Mouse (Mus musculus): ENCODE measurements at regions not wholly inside any gene's neighbourhood (a gene's known extent, or its start where the extent isn't known, plus 50 kb on each side); places are given as distances from the start of the nearest gene placed in this dataset.

DNA sequence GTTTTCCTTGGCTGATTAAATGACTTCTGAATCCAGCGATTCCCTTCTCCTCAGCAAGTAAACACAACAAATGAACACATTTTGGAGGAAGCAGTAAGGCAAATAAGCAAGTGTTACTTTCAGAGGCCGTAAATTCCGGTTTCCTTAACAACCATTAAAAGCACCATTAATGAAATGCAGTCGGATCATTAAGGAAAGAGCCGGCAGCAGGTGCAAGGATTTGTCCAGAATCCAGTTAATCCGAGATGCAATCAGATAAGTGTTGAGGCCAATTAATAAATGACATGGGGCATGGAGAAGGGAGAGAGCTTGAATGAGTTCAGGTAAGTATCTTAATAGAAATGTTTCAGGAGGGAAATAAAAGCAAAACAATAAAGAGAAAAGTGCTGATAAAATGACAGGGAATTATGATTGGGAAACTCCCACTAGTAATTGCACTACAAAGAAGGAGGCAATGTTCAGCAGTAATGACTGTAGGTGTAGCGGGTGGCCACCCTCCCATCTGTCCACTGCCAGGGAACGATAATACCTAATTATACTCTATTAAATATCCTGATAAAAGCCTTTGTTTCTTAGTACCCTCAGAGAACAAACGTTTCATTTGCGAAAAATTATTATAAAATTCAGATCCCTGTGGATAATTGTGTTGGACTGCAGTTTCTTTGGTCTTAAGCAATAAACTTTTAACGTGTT lies 194.9 kb downstream of the Kcnj2 start:
- ChIA-PET POLR2A (no interaction called here), CTCF (no interaction called here)

DNA sequence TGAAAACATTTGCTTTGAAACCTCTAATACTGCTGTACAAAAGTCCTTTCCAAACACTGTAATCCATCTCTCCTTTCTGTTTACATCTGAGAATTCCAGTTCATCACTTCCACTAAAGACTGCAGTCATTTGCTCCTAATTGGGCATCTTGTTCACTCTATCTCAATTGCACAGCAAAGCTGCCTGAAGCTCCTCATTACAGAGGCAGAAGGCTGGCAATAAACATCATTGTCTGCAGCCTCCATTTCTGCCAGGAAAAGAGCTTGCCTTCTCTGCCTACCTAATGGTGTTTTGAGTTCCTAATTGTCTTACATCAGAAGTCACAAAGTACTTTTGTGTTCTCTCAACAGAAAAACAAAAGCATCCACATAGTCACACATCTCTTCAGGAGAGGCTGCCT lies 207.7 kb downstream of the Kcnj2 start:
- CTCF ChIA-PET = interaction anchor here in 1 of 4 experiments (0.6 kb wide), 1 partner anchor 925 kb away, joined by 10 read pairs; no protein-coding TSS in a partner anchor
- POLR2A ChIA-PET = no interaction called here

DNA sequence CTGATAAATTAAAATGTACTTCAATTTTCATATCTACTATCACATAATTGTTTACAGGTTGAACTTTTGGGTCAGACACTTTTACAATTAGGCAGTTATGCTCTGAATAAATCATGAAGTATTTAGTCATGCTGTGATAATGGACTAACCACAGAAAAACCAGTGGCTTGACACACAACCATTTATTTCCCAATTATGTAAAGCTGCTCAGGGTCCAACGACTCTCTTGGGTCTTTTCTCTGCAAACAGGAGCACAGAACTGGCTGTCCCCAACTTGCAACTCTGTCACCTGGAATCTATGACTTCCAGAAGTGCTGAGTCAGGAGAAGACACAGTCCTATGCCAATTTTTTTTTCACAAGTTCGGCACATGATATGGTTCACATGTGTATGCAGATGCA lies 214.8 kb downstream of the Kcnj2 start:
- CTCF ChIA-PET = no interaction called here
- POLR2A ChIA-PET = no interaction called here

DNA sequence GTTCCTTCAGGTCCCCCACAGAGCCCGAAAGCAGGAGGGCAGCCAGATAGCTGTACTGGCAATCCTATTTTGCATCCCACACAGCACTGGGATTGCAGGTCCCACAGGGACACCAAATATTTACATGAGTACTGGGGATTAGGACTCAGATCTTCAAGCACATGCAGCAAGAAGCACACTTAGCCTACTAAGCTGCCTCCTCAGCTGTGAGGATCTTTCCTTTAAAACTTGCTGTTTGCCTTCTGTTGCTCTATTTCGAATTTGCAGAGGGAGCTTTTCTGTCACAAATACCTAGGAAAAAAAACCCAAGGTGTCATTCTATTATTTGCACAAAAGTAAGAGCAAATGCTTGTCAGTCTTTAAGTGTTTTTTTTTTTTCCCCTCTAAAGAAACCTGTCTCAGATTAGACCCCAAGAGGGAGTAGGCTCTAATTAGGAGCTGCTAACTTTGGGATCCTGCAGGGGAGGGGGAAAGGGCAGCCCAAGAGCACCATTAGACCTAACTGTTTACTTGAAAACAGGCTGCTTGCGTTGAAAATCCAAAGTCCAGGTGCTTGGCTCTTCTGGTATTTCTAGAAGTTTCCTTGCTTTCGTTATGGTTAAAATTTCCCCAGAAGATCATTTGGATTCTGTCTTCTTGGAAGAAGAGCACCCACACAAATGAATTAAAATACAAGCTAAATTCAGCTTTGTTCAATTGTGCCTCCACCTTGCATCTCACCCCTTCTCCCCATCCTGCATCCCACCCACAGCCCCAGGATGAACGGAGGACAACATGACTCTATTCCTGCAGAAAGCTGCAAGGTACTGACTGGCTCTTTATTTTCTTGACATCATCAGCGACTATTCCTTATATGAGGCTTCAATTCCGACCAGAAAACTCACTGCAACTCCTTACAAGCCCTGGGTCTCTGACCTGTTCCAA lies 215.5 kb downstream of the Kcnj2 start:
- CTCF ChIA-PET = no interaction called here
- POLR2A ChIA-PET = interaction anchor here in 1 of 4 experiments (0.6 kb wide), 1 partner anchor 778 kb away, joined by 3 read pairs; no protein-coding TSS in a partner anchor

DNA sequence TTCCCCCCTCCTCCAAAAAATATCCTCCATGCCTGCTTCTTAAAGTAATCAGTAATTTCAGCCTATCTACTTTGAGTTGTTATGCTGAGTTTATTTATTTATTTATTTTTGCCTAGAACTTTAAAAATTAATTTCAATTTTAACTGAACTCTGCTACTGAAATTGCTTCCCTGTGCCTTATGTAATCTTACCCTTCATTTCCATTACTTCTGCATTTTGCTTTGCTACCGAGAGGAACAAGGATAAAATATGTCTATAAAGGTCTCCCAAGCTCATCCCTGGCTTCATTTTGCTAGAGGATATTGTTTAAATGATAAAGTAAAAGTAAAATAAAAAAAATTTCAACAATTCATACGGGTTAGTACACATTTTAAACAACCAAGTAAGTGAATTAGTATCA lies 216.3 kb downstream of the Kcnj2 start:
- ChIA-PET POLR2A (no interaction called here), CTCF (no interaction called here)

DNA sequence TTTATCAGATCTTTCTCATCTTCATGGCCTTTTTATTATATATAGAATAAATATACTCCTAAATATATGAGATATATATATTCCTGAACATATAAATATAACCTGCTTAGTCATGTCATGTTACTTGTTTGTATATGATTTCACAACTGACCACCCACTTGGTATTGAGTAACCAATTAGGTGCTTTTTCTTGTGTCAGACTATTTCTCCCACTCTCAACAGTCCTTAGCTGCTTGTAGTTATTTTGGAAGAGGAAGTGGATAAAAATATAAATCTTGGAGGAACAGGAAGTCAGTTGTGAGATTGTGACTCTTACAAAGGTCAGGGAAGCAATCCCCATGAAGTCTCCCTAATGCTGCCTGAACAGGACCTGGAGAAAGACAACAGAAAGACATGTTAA lies 224.6 kb downstream of the Kcnj2 start:
- ChIA-PET POLR2A (no interaction called here), CTCF (no interaction called here)

DNA sequence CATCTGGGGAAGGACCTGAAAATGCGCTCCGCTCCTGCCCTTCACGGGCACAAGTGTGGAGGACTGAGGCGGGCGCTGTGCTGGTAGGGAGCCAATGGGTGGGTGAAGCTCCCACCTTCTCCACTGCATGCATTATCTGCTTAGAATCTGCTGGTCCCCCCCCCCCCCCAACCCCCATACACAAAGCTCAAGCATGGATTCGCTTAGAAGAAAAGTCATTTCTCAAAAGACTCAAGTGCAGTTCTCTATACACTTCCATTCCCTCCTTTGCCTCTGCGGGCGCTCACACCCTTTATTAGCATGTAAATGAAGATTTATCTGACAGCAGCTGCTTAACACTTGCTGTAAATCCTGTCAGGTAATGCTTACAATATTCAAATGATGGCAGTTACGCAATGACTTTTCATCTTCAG lies 230.4 kb downstream of the Kcnj2 start:
- ChIA-PET POLR2A (no interaction called here), CTCF (interaction anchor here in 1 of 4 experiments (0.5 kb wide), 1 partner anchor 229 kb away, joined by 3 read pairs; no protein-coding TSS in a partner anchor)

DNA sequence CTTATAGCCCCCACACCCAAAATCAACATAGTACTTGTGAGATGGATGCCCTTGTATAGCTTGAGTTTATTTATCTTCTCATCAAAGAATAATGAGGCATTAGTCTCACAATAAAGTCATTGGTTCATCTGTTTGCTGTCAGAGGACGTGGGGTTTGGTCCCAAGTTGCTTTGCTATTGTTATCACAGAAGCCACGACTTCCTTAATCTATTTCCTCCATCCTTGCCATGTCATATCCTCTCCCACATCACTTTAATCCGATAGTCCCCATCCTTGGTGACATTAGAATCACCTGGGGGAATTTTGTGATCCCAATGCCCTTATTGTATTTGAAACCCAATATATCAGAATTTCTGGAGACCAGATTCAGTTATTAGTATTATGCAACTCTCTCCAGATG lies 246.8 kb downstream of the Kcnj2 start:
- ChIA-PET CTCF (no interaction called here), POLR2A (no interaction called here)

DNA sequence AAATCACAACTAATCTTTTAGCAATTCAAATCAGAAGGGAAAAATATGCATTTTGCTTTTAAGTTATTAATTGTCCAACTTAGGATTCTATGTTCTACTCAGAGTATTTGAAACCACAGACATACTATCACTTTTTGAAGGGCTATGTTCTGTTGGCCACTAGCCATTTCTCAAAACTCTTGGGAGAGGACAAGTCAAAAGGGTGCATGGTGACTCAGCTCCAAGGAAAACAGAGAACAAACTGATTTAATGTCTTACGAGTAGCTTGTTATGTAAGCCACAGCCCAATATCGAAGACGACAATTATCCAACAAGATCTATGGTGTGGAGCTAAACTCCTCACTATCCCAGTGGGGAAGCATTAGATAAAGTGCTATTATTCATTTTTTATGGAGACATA lies 247.6 kb downstream of the Kcnj2 start:
- CTCF ChIA-PET = no interaction called here
- POLR2A ChIA-PET = interaction anchor here in 1 of 4 experiments (0.6 kb wide), 1 partner anchor 128 kb away, joined by 4 read pairs; no protein-coding TSS in a partner anchor

DNA sequence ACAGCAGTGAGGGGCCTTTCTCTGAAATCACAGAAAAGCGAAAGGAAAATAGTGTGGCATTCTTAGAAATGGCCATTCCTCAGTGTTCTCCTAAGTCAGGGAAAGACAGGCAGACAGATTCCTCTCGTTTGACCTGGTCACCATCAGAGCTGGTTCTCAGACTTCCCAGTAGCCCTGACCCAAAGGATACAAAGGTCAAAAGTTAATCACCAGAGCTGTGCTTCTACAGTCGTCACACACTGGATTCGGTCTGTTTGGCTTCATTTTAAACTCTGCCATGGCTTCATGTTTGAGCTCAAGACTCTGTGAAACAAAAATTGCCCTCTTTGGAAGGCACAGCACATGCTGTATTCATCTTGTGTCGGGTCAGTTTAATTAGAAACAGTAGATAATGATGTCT lies 255.6 kb downstream of the Kcnj2 start:
- CTCF ChIA-PET = no interaction called here
- POLR2A ChIA-PET = no interaction called here

DNA sequence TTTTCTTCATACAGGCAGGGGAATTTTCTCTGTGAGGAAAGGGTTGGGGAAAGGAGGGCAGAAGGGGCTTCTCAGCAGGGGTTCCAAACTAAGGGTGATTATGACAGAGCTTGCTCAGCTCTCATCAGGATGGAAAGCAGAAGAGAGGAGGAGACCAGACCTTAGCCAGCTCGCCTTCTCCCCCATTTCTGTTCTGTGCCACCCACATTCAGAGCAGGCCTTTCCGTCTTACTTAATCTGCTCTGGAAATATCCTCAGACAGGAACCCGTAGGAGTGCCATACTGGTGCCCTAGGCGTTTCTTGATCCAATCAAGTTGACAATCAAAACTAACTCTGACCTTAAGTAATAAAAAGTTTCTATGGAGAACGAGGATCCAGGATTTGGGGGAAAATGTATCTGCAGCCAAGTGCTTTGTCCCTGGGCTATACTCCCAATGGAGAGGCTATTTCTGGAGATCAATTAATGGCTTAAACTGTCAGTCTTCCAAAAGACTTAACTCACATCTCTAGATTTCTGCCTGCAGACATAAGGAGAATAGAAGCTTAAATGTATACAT lies 258.6 kb downstream of the Kcnj2 start:
- CTCF ChIA-PET = no interaction called here
- POLR2A ChIA-PET = no interaction called here

DNA sequence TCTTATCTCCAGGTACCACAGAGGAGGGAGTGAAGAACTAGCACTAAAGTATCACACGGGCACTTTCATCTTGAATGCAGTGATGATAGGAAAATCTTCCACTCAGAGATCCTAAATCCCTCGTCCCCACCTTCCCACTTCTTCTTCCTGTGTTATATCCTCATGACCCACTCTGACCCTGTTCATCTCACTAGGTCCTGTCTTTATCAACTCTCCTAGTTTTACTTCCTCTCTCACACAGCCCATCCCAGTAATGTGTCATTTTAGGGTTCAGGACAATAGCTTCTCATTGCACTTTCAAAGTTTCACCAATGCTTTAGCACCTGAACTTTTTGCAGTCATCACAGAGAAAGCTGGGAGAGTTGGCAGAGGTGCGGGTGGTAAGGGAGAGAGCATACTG lies 261.0 kb downstream of the Kcnj2 start:
- ChIA-PET POLR2A (no interaction called here), CTCF (no interaction called here)

DNA sequence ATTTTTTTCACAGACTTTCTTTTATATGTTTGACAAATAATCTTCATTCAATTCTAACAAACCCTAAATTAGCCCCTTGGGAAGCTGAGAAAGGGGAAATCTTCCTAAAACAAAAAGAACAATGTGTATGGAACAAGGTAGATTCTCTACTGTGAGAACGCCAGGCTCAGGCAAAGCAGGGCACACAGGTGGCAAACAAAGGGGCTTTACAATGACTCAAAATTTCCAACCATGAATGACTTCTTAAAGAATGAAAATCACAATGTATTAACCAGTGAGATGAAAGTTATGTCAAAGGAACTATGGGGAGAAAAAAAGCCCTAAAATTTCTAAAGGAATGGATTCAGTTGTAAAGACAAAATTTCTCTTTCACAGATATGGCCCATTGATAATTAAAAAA lies 262.3 kb downstream of the Kcnj2 start:
- CTCF ChIA-PET = no interaction called here
- POLR2A ChIA-PET = no interaction called here

DNA sequence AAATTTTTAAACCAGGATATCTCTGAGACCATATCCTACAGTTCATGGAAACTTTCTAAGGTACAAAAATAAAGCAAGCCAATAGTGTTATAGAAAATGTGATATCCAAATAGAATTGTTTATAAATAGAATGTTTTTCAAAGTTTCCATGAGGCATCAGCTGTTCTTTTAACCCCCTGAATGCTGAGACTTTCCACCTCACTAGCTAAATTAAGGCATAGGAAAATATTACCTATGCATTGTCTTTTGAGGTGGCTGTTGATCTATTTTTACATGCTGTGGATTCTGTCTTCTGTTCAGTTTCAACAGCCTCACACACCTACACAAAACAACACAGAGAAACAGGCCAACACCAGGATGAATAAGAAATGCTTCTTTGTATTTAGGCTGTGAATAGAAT lies 265.6 kb downstream of the Kcnj2 start:
- CTCF ChIA-PET = no interaction called here
- POLR2A ChIA-PET = no interaction called here

DNA sequence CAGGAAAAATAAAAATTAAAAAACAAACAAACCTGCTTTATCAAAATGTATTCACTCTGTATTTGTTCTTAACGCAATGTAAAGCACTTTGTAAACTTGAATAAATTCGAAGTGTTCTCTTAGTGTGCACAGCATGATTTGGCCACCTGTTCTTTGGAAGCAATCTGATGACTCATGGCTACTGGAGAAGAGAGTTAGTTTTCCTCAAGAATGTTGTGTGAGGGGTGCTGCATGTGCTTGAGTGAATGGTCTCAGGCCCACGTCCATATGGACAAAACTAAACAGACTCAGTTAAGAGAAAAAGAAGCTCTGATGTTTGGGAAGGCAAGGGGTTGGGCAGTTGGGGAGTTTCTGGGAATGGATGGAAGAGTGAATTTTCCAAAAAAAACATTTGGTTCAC lies 267.1 kb downstream of the Kcnj2 start:
- POLR2A ChIA-PET = no interaction called here
- CTCF ChIA-PET = no interaction called here

DNA sequence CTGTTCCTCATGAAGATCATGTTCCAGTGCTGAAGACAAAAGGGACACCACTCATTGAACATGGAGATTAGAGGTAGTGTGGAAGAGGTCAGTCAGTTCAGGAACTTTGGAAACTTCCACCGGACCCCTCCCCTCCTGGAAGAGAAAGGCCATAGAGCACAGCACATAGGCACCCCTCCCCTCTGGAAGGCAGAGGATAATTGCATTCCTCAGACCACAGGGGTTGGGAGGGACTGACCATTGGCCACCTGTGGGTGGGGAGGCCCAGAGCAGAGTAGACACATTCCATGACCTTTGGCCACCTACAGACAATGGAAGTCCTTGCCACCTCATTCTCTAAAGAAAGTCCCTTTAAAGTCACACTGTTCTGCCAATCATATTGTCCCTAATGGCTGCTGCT lies 281.6 kb downstream of the Kcnj2 start:
- POLR2A ChIA-PET = interaction anchor here in 1 of 4 experiments (0.7 kb wide), 1 partner anchor 58 kb away, joined by 3 read pairs; no protein-coding TSS in a partner anchor
- CTCF ChIA-PET = interaction anchor here in 1 of 4 experiments (0.7 kb wide), 1 partner anchor 31 kb away, joined by 3 read pairs; no protein-coding TSS in a partner anchor

DNA sequence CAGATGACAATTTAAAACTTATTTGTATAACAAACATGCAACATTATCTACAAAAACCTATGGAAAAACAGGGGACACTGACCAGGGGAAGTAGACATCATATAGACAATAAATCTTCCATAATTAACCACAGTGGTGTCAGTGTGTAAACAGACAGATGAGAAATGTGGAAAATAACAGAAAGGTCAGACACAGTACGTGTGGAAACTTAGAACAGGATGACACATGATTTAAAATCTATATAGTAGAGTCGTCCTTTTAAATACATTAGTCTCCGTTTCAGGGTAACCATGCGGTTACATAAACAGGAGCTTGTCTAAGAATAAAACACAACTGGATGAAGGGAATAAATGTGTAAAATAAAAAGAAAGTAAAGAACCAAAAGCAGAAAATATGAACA lies 284.1 kb downstream of the Kcnj2 start:
- POLR2A ChIA-PET = no interaction called here
- CTCF ChIA-PET = no interaction called here

DNA sequence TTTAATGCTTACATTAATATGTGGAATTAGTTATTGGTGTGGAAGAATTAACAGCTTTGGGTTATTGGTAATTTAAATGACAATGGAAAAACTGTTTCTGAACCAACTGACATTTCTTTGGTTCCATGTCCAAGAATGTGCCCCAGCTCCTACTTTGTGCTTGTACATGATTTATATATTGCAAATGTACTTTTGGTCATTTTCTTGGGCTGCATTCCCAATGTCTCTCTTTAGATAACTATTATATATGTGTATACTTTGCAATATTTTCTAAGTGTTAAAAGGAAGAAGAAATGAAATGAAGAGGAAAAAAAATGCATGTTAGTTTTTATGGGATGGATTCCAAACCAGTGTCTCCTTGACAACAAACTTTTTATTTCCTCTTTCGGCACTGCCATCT lies 297.4 kb downstream of the Kcnj2 start:
- ChIA-PET POLR2A (no interaction called here), CTCF (no interaction called here)

DNA sequence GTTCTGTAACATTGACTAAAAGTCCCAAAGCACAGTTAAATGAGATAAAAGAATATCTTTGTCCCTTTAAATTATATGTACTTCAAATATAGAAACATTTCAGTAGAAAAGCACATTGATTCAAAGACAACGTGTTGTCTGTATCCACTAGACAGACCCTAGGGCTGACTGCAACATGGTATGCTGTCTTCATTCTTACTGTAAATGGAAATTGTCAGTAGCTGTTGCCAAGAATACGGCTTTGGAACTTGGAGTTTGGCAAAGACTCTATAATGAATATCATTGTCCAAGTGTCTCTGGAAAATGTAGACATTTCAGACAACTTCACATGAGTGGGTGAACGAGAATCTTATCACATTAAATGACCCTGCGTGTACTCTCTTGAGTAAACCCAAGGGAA lies 311.2 kb downstream of the Kcnj2 start:
- CTCF ChIA-PET = no interaction called here
- POLR2A ChIA-PET = no interaction called here

DNA sequence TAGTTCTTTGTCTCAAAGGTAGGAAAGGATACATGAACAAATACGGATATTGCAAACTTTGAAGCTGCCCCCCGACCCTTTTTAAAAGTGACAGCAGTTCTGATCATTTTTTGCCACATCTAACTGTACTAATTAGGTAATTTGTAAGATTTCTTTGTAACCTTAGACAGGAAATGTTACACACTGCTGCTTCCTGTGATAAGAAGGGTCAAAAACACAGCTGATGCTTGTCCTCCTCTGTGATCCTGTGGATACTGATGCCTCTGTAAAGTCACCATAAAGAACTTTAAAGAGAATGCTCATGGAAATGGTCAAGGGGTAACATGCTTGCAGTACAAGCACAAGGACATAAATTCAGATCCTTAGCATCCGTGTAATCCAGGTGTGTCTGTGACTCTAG lies 313.9 kb downstream of the Kcnj2 start:
- POLR2A ChIA-PET = interaction anchor here in 1 of 4 experiments (0.6 kb wide), 1 partner anchor 922 kb away, joined by 3 read pairs; no protein-coding TSS in a partner anchor

DNA sequence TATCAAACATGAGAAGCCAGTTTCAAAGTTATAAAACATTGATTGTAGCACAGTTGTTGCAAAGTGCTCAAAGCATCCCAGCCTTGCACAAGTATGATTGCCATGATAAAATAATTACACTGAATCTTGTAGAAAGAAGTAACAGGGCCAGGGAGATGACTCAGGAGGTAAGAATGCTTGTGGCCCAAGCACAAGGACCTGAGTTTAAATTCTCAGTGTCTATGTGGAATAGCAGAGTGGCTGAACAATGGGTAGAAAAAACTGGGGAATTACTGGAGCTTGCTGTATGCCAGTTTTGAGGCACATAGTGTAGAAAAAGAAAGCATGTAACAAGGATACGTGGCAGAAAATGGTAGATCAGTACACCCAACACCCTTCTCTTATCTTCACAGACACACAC lies 332.7 kb downstream of the Kcnj2 start:
- ChIA-PET POLR2A (no interaction called here), CTCF (no interaction called here)

More for the DNA sequence above, 313.9 kb downstream of the Kcnj2 start:
- CTCF ChIA-PET = no interaction called here

Measured in embryonic stem cell, embryonic (primary cell).